Mouse (Mus musculus) brown adipose tissue, adult 24 weeks (tissue): Measurements from ENCODE around the gene Serpini2. TPM values are rescaled to one million over a fixed set of nuclear protein-coding genes. Genes with fewer than 3 reads are reported as not detected.

ENCODE experiments used
- H3K27ac ChIP-seq: fragments of 200-500 bp; replicated peaks from 2 replicates; pipeline ENCODE4 v1.5.1; 2012; ENCODE audit warnings: low read depth, mild to moderate bottlenecking, low read length
- H3K4me1 ChIP-seq: fragments of 200-500 bp; 2 replicates; pipeline ENCODE4 v1.6.1; 2012; ENCODE audit warnings: low read length, mixed read lengths; ENCODE audit not compliant: control insufficient read depth, insufficient read depth, insufficient read length
- H3K4me3 ChIP-seq: fragments of 200-500 bp; 2 replicates; pipeline ENCODE4 v1.5.1; 2012; ENCODE audit warnings: low read depth, mild to moderate bottlenecking, low read length, moderate library complexity; ENCODE audit not compliant: insufficient read depth
- polyA plus RNA-seq: library from polyadenylated mRNA; stranded (reverse); fragments of >200 nt; gene quantifications from 2 replicates; pipeline ENCODE4 v1.2.4, GENCODE M21; 2012; ENCODE audit not compliant: missing spikeins, insufficient read depth, insufficient read length

Serpini2 gene
- polyA plus RNA-seq, 1 experiment: not detected

DNA sequence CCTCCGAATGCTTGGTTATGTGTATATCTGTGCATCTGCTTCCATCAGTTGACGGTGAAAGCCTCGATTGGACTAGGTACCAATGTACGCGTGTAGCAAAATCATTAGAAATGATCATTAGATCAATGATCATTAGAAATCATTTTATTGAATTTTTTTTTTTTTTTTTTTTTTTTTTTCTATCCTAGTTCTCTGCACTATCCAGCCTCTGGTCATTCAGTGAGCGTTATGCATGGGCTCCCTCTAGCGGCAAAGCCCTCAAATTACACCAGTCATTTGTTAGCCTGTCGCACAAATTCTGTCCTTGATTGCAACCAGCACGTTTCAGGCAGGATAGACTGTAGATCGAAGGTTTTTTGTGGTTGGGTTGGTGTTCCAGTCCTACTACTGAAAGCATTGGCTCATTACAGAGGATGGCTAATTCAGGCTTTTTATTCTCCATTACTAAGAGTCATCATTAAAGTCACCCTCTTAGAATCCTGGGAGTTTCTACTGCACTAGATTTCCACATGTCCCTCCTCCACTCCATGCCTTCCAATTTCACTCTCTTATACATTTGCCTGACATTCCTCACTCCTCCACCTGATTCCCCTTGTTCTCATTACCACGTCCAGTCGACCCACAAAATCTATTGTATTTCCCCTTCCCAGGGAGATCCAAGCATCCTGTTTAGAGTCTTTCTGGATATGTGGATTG lies 66.9 kb downstream of the Serpini2 start:
- no peaks in the 10 kb centered on the region for H3K4me1 ChIP-seq
- H3K27ac ChIP-seq: no peak overlapping the region

More for the DNA sequence above, 66.9 kb downstream of the Serpini2 start:
- no peak overlapping the region for H3K4me3 ChIP-seq

Other genes with a start within 250 kb of the Serpini2 start
- not detected in 2 replicates for gene Zbbx, start 105.0 kb downstream of the Serpini2 start, polyA plus RNA-seq
- not detected in 2 replicates for gene Wdr49, start 212.1 kb upstream of the Serpini2 start, polyA plus RNA-seq